Mouse (Mus musculus) skeletal muscle tissue, adult 2 months (tissue): Measurements from ENCODE around the gene Wdr83.

ENCODE experiments used
- DNase-seq: peaks from one replicate; pipeline ENCODE4 v3.0.0-alpha.2; 2012; ENCODE audit warnings: low read depth, low spot score

The Wdr83 gene

DNA sequence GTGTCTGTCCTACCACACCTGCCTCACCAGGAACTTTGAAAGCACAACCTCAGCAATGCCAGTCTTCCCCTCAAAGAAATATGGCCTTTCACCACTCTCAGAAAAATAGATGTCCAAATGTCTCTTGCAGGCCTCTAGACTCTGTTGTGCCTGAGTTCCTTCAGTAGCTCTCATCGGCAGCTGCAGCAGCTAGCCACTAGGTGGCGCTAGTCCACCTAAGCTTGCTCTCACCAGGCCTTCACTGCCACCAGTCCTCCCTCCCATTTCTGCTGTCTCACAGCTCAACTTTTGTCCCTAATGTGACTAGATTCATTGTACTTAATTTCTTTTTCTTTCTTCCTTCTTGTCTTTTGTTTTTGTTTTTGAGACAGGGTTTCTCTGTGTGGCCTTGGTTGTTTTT, 4.1 kb downstream of the Wdr83 start:
- DNase-seq = peak; percentile 82

DNA sequence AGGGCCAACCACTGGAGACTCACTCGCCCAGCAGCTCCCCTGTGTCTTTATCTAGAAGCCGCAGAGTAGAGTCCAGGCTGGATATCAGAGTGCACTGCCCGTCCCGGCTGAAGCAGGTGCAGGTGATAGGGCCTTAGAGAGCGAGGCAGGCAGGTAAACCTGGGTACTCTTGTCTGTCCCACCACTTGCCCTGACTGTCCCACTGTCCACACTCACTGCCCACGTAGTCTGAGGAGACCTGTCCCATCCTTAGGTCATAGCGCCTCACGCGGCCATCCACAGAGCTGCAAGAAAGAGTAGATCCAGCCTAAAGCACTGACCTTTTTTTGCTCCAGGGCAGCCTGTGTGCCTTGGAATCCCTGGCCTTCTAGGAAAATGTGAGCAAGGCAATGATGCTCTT, 5.1 kb downstream of the Wdr83 start:
- DNase-seq = no peak

DNA sequence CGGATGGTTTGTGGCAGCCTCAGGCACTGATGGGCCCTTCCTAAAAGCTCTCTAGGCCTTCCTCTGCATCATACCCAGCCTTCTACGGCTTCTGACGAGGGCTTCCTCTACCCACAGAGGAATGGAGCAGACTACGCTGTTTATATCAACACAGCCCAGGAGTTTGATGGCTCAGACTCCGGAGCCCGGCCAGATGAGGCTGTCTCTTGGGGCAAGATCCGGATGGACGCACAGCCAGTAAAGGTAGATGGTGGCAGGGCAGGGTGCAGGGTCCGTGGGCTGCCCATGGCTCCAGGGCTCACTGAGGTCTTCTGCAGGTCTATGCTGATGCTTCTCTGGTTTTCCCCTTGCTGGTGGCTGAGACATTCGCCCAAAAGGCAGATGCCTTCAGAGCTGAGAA, 6.5 kb downstream of the Wdr83 start:
- no peak for DNase-seq

DNA sequence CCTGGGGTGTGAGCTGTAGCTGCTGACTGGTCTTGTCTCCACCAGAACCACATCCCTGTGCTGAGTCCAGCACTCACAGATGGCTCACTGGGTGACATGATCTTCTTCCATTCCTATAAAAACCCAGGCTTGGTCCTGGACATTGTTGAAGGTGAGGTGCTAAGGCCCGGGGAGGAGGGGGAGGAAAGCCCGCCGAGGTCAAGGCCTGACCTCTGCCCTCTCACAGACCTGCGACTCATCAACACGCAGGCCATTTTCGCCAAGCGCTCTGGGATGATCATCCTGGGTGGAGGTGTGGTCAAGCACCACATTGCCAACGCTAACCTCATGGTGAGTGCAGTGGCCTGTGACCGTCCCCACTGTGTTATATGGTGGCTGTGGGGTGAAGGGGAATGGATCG, 6.9 kb downstream of the Wdr83 start:
- no peak for DNase-seq

DNA sequence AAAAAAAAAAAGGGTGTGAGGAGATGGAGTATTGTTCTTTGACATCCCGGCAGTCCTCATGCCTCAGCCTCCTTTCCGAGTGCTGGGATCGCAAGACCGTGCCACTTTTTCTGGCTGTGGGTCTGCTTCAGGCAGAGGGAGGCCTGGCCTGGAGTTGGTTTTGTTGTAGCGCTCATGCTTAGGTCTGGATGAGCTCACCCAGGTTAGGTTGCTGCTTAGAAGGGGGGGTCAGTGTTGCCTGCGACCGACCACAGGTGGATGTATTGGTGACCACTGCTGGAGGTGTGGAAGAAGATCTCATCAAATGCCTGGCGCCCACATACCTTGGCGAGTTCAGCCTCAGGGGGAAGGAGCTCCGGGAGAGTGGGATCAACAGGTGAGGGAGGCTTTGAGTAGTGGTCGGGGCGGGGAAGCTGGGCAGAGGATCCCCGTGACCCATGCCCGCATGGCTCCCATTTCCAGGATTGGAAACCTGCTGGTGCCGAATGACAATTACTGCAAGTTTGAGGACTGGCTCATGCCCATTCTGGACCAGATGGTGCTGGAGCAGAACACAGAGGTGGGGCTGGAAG, 8.0 kb downstream of the Wdr83 start:
- DNase-seq = no peak

DNA sequence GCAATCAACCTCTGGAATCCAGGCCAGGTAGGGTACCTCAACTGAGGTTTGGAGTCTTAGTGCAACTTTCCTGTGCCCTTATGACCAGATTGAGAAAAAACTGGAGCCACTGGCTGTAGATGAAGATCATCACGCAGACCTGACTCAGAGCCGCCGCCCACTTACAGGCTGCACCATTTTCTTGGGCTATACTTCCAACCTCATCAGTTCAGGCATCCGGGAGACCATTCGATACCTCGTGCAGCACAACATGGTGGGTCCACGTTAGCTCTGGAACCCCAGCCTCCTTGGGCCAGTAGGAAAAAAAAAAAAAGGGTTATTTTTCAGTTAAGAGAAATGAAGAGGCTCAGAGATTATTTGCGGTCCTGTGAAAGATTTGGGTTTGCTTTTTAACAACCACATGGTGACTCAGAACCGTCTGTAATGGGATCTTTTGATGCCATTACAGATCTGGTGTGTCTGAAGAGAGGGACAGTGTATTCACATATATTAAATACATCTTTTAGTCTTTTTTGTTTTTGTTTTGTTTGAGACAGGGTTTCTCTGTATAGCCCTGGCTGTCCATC, 8.7 kb downstream of the Wdr83 start:
- no peak for DNase-seq

DNA sequence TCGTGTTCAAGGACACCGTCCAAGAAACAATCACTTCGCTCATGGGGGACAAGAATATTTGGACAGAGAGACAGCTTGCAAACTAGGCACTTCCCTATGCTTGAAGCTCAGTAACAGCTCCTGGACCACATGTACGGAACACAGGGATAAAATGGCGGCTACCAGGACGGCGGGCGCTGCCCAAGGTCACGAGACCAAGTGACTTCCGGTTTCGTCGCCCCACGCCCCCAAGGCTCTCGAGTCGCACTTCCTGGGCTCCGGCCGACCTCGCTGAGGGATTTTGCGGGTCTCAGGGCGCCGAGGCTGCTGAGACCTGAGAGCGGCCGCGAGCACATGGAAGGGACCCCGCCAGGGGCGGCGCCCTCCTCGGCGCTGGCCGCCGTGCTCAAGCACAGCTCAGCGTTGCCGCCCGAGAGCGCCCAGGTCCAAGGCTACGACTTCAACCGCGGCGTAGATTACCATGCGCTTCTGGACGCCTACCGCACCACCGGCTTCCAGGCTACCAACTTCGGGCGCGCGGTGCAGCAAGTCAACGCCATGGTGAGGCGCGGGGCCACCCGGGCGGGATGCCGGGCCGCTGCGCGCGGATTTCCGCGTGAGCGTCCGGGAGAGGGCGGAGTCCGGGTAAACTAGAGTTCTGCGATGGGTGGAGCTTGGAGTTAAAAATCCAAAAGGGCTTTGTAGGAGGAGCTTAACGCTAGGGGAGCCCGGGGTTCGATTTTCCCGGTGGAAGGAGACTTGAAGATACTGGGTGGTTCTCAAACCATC, 9.4 kb downstream of the Wdr83 start, which contains the start of gene Dhps:
Gene Dhps, plus strand, starts transcription at position 244 of the 768 bp plus-strand sequence.
- peak; percentile 86 for DNase-seq

DNA sequence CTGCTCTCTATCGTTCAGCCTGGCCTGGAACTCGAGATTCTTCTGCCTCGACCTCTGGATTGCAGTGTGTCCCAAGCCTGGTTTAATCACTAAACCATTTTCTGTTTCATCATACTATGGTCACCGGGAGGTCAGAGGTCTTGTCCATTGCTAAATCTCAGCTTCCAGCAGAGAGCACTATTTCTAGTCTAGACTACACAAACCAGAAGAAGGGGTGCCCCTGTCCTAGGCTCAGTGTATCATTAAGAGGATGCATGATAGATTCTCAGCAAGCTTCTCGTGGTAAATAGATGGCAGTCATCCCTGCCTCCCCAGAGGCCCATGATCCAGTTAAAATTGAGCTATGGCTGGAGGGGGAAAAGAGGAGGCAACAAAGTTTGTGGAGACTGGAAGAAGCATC, 10.1 kb downstream of the Wdr83 start:
- no peak for DNase-seq

DNA sequence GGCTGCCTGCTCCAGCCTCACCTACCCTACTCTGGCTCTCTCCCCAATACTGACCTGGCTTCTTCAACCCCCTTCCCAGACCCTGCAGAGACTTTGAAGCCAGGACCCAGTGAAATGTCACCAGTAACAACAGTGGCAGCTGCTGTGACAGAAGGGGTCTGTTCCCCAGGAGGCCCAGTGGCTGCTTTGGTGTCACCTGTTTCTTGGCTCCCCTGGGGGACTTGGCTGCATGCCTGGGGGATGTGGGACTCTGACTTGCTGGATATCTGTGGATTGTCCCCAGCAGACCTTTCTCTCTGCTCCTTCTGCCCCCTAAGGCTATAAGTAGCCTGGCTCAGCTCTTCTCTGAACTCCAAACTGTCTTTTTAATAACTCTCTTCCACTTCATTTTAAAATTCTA, 13.1 kb downstream of the Wdr83 start, which contains the start of gene Gm5741:
Gene Gm5741, minus strand, starts transcription at position 1 of the 400 bp plus-strand sequence.
- no peak for DNase-seq

DNA sequence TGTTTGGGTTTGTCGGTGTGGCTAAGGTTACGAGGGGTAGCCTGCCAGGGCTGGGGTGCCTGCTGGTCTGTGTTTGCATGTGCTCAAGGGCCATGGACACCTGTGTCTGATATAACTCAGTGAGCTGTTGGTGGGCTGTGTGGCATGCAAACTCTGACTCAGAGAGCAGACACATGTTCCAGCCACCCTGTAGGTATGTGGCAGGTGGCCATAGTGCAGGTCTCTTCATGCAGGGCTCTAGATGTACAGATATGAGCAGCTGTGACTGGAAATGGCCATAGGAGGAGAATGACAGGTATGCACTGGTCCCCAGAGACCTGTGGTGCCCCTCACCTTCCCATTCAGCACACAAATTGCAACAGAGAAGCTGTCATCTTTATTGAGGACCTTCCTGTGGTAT, 14.0 kb downstream of the Wdr83 start:
- DNase-seq = no peak

DNA sequence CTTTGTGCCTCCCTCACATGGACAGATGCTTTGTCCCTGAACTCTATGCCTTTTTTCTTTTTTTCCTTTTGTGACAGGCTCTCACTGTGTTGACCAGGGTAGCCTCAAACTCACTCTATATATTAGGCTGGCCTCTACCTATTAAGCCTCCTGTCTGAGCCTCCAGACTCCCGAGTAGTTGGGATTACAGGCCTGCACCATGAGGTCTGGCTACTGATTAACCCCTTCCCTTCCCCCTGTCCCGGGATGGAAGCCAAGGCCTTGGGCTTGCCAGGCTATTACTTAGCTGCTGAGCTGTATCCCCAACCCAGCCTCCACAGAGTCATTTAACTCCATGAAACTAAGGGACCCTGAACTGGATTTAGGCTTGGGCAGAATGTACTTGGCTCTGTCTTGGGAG, 15.9 kb downstream of the Wdr83 start:
- DNase-seq = no peak

DNA sequence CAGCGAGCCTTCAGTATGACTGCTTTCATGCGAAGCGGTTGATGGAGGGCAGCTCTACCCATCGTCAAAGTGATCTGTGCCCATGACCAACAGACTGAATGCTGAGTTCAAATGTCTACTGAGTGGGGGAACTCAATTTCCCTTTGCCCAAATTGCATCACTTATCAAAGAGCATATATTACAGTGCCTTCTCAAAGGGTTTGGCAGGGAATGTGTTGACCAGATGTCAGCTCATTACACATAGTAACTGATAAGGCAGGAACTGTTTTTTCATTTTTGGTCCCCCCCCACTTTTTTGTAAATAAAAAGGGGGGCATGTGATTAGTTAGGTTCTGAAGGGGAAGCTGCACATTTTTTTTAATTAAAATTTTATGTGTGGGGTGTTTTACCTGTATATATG, 18.5 kb downstream of the Wdr83 start:
- DNase-seq = no peak

DNA sequence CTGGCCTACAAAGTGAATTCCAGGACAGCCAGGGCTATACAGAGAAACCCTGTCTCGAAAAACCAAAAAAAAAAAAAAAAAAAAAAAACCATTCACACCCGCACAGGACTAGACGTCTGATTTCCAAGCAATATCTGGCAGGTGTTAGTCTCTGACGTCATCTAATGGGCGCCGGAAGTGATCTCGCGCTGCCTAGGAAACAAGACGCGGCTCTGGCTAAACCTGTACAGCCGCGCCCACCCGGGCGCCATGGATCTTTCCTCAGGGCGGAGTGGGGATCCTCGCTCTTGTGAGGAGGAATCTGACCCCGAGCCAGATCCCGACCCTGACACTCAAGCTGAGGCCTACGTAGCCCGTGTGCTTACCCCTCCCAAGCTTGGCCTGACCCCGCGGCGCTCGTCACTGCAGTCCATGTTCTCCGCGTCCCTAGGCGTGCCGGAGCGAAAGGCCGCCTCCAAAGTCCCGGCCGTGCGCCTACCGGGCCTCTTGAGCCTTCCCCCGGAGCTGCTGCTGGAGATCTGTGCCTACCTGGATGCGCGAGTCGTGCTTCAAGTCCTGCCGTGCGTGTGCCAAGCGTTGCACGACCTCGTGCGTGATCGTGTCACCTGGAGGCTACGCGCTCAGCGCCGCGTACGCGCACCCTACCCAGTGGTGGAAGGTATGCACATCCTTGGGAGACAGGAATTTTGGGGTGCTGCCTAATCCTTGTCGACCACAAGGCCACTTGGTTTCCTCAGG, 21.1 kb downstream of the Wdr83 start, which contains the start of gene Fbxw9:
Gene Fbxw9, plus strand, starts transcription at position 177 of the 738 bp plus-strand sequence.
- DNase-seq = peak; percentile 88

DNA sequence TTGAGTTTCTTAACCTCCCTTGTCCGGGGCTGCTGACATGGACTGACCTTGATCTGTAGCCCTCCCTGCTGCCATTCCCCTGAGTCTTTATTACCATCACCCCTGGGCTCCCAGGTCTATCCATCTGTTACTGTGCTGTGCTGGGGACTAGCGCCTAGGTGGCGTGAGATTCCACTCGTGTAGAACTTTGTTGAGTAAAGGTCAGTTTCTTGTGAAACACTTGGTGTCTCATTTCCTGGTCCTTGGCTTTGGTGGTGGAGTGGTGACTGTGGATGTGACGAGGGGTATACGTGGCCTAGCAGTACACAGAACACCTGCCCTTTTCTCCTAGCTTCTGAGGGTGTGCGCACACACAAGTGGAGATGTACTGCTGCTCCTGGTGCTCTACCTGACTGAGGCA, 23.7 kb downstream of the Wdr83 start:
- DNase-seq = no peak

DNA sequence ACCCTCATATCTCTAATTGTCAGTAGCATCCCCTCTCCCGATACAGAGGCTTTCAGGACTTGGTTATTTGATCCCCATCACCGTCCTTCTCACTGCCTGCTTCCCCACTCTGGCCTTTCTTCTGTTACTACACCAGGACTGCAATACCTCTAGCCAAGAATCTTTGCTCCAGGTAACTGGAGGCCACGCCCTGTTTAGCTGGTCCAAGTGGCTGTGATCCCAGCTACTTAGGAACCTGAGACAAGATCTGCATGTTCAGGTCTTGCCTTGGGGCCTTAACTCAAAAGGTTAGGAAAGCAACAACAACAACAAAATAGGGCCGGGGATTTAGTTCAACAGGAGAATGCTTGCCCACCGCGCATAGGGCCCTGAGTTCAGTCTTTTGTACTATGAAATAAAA, 37.5 kb downstream of the Wdr83 start:
- no peak for DNase-seq

DNA sequence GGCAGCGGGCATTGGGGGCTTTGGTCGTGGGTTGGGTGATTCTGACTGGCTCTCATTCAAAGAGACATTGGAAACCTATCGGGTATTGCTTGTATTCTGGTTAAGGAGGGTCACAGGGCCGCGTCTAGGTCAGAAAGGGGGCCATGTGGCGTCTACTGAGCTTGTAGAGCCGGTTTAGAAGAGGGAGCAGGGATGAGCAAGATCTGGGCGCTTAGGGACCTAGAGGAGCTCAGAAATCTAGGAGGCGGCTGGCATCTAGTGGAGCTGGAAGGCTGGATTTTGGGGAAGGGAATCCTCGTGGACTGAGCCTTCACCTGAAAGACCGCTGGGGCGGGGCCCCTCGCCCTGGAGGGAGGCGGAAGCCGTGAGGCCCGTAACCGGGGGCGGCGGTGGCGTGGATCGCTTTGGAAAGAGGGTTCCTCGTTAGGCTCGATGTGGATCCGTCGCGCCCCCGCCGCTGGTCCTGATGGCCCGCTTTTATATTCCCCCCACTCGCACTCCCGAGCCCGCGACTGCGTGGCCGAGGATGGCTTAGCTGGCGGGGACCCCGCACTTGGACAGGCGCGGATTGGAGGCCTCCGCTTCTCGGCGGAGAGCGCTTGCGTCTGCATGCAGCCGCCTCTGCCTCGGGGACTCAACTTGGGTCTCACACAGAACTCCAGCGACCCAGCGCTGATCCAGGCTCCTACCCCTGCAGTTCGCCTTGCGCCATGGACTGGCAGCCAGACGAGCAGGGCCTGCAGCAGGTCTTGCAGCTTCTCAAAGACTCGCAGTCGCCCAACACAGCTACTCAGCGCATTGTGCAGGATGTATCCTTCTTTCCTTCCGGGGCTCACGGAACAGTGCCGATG, 43.2 kb downstream of the Wdr83 start:
- no peak for DNase-seq

DNA sequence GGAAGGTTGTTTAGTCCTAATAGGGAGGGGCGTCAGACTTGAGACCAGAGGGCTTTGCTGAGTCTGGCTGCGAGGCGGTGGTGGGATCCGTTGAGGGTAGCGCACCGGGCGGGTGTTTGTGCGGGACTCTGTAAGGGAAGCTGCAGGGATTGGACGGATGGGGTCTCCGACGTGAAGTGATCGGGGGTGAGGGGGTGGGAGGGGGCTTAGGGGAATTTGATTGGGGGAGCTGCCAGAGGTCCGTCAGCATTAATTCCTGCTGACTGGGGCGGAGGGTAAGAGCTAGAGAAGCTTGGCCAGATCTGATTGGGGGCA, 43.8 kb downstream of the Wdr83 start:
- no peak for DNase-seq

DNA sequence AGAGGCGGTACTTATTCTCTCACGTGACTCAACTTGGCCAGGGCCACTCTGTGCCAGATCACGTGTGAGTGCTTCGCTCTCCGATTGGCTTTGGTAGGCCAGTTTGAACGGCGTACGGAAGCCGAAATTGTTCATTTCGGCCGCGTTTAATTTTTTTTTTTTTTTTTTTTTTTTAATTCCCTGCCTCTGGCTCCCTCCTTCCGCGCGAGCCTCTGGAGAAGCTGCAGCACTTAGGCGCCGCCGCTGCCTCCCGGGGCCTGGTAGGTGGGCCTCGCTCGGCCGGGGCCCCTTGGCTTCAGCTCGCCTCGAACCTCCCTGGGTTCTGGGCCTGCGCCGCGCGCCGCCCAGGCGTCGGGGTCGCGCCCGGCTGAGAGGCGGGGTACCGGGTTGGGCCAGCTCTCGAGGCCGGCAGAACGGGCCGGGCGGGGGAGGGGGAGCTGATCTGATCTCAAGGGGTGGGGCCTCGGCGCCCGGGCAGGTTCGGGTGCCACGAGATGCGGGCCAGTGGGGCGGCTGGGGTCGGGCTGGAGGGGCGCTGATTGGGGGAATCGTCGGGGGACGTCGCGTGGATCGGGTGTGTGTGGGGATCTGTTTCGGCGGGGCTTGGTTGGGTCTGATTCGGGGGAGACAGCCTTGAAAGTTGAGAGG, 44.3 kb downstream of the Wdr83 start, which contains the start of gene Tnpo2:
Gene Tnpo2, plus strand, starts transcription at position 198 of the 648 bp plus-strand sequence.
- peak; percentile 97 for DNase-seq

DNA sequence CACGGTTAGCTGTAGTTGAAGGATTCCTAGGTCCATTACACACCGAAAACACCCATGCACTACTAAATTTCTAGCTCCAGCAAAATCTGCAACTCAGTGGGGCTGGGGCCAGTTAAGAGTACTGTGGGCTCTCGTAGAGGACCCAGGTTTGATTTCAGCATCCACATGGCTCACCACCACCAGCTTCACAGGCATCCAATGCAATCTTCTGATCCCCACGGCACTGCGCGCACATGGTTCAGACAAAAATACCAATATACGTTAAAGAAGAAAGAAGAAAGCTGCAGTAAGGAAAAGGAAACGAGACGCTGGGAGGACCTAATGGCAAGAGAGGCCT, 44.8 kb downstream of the Wdr83 start:
- DNase-seq = no peak

DNA sequence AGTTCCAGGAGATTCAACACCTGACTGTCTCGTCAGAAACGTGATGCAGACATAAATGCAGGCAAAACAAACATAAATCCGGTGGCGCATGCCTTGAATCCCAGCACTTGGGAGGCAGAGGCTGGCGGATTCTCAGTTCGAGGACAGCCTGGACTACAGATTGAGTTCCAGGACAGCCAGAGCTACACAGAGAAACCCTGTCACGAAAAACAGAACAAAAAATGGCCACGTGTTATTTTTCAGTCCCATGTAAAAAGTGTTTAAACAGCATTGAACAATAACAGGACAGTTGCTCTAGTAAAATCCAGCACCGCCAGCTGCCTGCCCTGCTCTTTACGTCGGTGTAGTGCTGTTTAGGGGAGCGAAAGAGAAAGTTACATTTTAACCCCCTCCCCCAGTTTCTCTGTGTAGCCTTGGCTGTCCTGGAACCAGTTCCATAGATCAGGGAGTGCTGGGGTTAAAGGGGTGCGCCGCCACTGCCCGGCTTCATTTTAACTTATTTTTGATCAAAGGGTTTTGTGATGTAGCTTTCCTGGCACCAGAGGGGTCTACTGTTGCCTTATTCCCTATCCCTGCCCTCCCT, 45.3 kb downstream of the Wdr83 start:
- DNase-seq = no peak
